Mouse (Mus musculus): ENCODE data around the gene Ttc7.

GRCm38 (mm10) chr17:87345252-87345593 is 62.5 kb downstream of the Ttc7 start:
- TF ChIP-seq CTCF (IDR thresholded peaks at IDR 0.05 in 2 of 3, conservative IDR thresholded peaks at IDR 0.05 in 1 of 3; ENCODE audit: control insufficient read depth in 1 of 3, insufficient read depth in 1 of 3, low read depth in 2 of 3, low read length in 3 of 3, poor library complexity in 1 of 3, severe bottlenecking in 1 of 3) (no peak), POLR2AphosphoS2 (IDR thresholded peaks at IDR 0.05; ENCODE audit: low read length) (no peak), MAFK (IDR thresholded peaks at IDR 0.05; ENCODE audit: borderline replicate concordance, low read depth, low read length) (no peak), NELFE (IDR thresholded peaks at IDR 0.05; ENCODE audit: low read depth, low read length) (no peak), JUND (IDR thresholded peaks at IDR 0.05; ENCODE audit: low read depth, low read length) (no peak), CHD1 (IDR thresholded peaks at IDR 0.05; ENCODE audit: low read depth, low read length) (no peak)

Data from MEL (cell line).